Mouse (Mus musculus): ENCODE data around the gene Ndufab1. TPM values are rescaled to one million over a fixed set of nuclear protein-coding genes. Genes with fewer than 3 reads are reported as not detected.

Ndufab1 gene
- polyA plus RNA-seq (2016; fragmentation: Nextera tagmentation; extraction: Ambion mirVana) = 666 and 716 TPM in 2 replicates

DNA sequence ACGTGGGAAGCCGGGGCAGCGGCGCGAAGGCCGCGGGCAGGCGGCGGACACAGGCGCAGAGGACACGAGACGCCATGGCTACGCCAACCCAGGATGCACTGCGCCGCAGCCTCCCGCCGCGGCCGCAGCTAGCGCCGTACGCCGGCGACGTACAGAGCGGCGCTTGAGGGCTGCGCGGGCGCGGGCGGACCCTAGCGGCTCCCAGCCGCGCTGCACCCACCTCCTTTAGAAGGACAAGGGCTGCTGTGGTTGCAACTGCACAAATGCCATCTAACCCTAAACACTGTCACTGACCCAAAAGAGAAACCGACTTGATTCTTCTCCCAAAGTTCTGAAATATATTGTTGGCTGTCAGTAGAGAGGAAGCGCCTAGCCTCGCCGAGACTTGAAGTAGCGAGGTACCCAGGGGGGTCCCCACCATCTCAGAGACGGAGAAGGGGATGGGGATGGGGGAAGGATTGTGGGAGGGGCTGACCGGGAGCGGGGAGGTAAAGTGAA lies at the start of gene Ndufab1:
TSS of gene Ndufab1 (minus strand) at position 140 of the 498 bp plus-strand sequence.
- peak; percentile 97 for ATAC-seq (ENCODE audit: insufficient number of reproducible peaks, insufficient read depth, low FRiP score, low TSS enrichment, low read depth)
- Histone ChIP-seq H3K4me1 (replicated peaks) (peaks cover 7% of the 10 kb centered on the region), H3K27ac (peak within 1 kb of the TSS; percentile 29; the same call in 1 of the 2 replicates), H3K27me3 (no peaks in the 10 kb centered on the region), H3K4me2 (peak within 1 kb of the TSS; percentile 88), H3K9me3 (no peaks in the 10 kb centered on the region), H3K36me3 (peaks cover 22% of the 10 kb centered on the region), H3K4me3 (replicated peaks) (peak within 1 kb of the TSS; percentile 71), H3K9ac (replicated peaks) (peak within 1 kb of the TSS; percentile 85)
- WGBS = under 1% methylated on average over 41 of the region's 43 CpGs

DNA sequence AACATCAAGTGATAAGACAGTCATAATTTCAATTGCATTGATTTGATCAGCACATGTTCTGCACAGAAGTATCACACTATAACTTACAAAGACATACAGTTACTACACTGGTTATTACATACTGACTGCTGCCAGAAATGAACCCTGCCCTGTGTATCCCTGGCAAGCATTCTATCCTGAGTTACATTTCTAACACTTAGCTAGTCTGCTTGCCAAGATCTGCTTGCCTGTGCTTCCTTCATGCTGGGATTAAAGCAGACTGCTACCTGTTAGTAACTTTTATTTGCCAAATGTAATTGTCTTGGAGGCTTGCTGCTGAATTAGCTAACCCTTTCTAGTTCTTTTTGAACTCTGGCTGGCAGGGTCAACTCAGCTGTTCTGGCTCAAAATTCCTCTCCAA lies 39.3 kb upstream of the Ndufab1 start:
- no peak overlapping the region for H3K27ac ChIP-seq
- no peak overlapping the region for H3K4me3 ChIP-seq (replicated peaks)
- no peaks in the 10 kb centered on the region for H3K9me3 ChIP-seq
- H3K36me3 ChIP-seq = peaks cover 96% of the 10 kb centered on the region
- H3K4me2 ChIP-seq = no peak overlapping the region
- H3K9ac ChIP-seq (replicated peaks) = no peak overlapping the region
- no peaks in the 10 kb centered on the region for H3K27me3 ChIP-seq
- no peaks in the 10 kb centered on the region for H3K4me1 ChIP-seq (replicated peaks)
- no peak for ATAC-seq (ENCODE audit: insufficient number of reproducible peaks, insufficient read depth, low FRiP score, low TSS enrichment, low read depth)

DNA sequence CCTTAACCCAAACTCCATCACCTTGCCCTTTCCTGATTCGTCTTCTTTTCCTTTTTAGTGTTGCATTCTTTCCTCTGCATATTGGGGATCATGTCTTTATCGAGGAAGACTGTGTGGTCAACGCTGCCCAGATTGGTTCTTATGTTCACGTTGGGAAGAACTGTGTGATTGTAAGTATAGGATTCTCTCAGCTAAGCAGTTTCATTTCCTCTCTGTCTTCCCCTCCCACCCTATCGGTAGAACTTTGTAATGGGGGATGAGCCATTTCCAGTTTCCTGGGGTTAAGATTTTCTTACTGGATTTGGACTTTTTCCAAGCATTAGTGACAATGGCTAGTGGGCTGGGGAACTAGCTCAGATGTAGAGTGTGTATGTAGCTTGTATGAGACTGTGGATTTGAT lies 36.5 kb upstream of the Ndufab1 start:
- no peaks in the 10 kb centered on the region for H3K27me3 ChIP-seq
- no peak for ATAC-seq (ENCODE audit: insufficient number of reproducible peaks, insufficient read depth, low FRiP score, low TSS enrichment, low read depth)
- no peaks in the 10 kb centered on the region for H3K9me3 ChIP-seq
- 92% methylated on average over 5 of the region's 5 CpGs for WGBS
- H3K4me3 ChIP-seq (replicated peaks) = no peak overlapping the region
- H3K36me3 ChIP-seq = peaks cover 87% of the 10 kb centered on the region
- H3K27ac ChIP-seq = no peak overlapping the region
- peaks cover 5% of the 10 kb centered on the region; the same call in 1 of the 2 replicates for H3K4me1 ChIP-seq (replicated peaks)
- no peak overlapping the region for H3K4me2 ChIP-seq
- H3K9ac ChIP-seq (replicated peaks) = no peak overlapping the region

DNA sequence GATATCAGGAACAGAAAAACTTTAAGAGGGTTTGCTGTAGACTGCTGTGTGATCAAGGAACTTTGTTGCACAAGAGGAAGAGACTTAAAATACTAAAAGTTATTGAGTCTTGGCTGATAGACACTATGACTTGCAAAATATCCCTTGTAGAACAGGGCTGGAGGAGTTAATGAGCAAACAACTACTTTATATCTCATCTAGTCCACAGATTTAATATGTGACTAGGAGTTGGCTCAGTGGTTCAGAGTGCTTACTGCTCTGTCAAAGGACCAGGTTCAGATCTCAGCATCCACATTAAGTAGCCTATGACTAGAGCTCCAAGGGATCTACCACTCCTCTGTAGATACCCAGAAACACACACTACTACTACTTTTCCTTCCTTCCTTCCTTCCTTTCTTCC lies 35.4 kb upstream of the Ndufab1 start:
- no peaks in the 10 kb centered on the region for H3K9me3 ChIP-seq
- H3K9ac ChIP-seq (replicated peaks) = no peak overlapping the region
- H3K4me3 ChIP-seq (replicated peaks) = no peak overlapping the region
- no peaks in the 10 kb centered on the region for H3K27me3 ChIP-seq
- H3K27ac ChIP-seq = no peak overlapping the region
- peaks cover 77% of the 10 kb centered on the region for H3K36me3 ChIP-seq
- no peak for ATAC-seq (ENCODE audit: insufficient number of reproducible peaks, insufficient read depth, low FRiP score, low TSS enrichment, low read depth)
- no peak overlapping the region for H3K4me2 ChIP-seq
- peaks cover 5% of the 10 kb centered on the region; the same call in 1 of the 2 replicates for H3K4me1 ChIP-seq (replicated peaks)

DNA sequence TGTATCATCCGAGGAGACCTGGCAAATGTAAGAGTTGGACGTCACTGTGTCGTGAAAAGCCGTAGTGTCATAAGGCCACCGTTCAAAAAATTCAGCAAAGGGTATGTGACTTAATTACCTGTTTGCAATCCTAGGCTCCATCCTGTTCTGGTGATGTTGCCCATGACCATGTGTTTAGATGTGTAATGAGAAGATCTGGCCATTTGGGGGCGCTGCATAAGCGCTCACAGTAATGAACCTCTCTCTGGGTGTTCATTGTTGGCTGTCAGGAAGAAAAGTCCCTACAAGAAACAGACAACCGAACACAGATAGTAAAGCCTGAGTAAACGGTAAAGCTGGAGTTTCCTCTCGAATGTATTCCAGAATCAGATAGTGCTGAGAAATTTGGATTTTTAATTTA lies 33.4 kb upstream of the Ndufab1 start:
- ATAC-seq (ENCODE audit: insufficient number of reproducible peaks, insufficient read depth, low FRiP score, low TSS enrichment, low read depth) = no peak
- 72% methylated on average over 10 of the region's 10 CpGs for WGBS

DNA sequence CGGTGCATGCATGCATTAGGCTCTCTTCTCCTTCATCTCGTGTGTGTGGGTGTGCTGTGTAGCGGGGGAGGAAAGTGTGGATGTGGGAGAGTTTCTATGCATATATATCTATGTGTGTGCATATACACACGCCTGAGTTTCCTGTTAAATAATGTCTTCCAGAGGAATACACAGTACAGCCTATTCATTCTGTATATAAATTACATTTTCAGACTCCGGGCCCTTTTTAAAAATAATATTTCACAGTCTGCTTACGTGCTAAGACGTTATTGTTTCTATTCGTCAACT lies 31.6 kb upstream of the Ndufab1 start:
- Histone ChIP-seq H3K27me3 (no peaks in the 10 kb centered on the region), H3K9ac (replicated peaks) (peak overlapping the region; percentile 82), H3K4me1 (replicated peaks) (peaks cover 8% of the 10 kb centered on the region; the same call in 1 of the 2 replicates), H3K9me3 (no peaks in the 10 kb centered on the region), H3K36me3 (peaks cover 49% of the 10 kb centered on the region), H3K27ac (no peak overlapping the region), H3K4me2 (peak overlapping the region; percentile 81), H3K4me3 (replicated peaks) (peak overlapping the region; percentile 85)
- WGBS = 16% methylated on average over 8 of the region's 8 CpGs
- peak; percentile 24; the same call in 1 of the 2 replicates for ATAC-seq (ENCODE audit: insufficient number of reproducible peaks, insufficient read depth, low FRiP score, low TSS enrichment, low read depth)

More for the DNA sequence above, 33.4 kb upstream of the Ndufab1 start:
- H3K36me3 ChIP-seq = peaks cover 57% of the 10 kb centered on the region
- H3K9ac ChIP-seq (replicated peaks) = no peak overlapping the region
- no peak overlapping the region for H3K4me2 ChIP-seq
- H3K4me3 ChIP-seq (replicated peaks) = no peak overlapping the region
- no peak overlapping the region for H3K27ac ChIP-seq
- no peaks in the 10 kb centered on the region for H3K9me3 ChIP-seq
- peaks cover 8% of the 10 kb centered on the region; the same call in 1 of the 2 replicates for H3K4me1 ChIP-seq (replicated peaks)
- no peaks in the 10 kb centered on the region for H3K27me3 ChIP-seq

DNA sequence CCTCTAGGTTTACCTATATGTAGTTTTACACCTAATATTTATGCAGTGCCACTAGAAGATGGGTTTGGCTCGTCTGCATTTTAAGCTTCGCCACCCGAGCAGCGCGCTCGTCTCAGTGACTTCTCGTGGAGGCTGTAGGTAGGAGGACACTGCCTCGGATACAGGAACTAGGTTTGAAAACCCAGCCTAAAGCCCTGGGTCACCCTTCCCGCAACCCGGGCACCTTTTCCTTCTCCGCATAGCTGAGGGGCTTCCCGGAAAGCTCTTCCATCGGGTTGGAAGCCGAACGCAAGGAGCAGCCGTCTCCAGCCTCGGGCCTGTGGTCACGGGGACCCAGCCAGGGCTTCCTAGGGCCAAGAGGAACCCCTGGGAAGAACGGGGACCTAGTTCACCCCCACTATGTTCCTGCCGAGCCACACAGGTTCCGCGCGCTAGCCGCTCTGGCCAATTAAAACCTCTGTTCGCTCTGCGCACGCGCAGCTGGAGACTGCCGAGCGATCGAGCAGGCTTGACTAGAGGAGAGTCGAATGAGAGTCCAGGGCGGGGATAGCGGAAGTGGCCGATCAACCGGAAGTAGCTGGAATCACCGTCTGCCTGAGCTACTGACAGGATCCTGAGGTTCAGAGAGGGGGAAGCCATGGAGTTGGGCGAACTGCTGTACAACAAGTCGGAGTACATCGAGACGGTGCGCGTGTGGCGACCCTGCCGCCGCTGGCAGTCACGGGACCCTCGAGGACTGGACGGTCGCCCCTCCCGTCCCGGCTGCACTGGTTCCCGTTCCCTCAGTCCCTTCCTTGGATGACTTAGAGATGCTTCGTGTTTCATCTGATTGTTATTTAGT lies 31.0 kb upstream of the Ndufab1 start, which contains the start of the genes Palb2 and Dctn5:
TSS of gene Palb2 (minus strand) at position 489 of the 841 bp plus-strand sequence.
TSS of gene Dctn5 (plus strand) at position 545 of the 841 bp plus-strand sequence.
- peak within 1 kb of the TSS; percentile 82 for H3K9ac ChIP-seq (replicated peaks)
- peak within 1 kb of the TSS; percentile 62 for H3K27ac ChIP-seq
- ATAC-seq (ENCODE audit: insufficient number of reproducible peaks, insufficient read depth, low FRiP score, low TSS enrichment, low read depth) = peak; percentile 96

DNA sequence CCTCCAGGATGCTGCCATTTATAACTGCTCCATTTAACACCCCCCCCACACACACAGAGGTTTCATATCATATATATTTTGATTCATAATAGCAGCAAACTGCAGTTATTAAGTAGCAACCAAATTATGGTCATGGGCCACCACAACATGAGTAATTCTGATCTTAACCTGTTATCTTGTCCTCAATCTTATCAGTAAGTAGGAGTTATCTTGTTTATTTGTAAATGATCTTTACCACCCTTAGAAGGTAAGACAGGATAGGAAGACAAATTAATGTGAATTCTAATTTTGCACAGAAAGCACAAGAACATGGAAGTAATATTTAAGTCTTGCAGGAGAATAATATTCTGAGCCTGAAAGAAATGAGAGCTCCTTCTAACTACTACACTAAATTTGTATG lies 30.1 kb upstream of the Ndufab1 start:
- Histone ChIP-seq H3K36me3 (peaks cover 51% of the 10 kb centered on the region), H3K27ac (no peak overlapping the region), H3K9ac (replicated peaks) (peak overlapping the region; percentile 82), H3K27me3 (no peaks in the 10 kb centered on the region), H3K9me3 (no peaks in the 10 kb centered on the region), H3K4me3 (replicated peaks) (peak overlapping the region; percentile 85), H3K4me2 (peak overlapping the region; percentile 81), H3K4me1 (replicated peaks) (peaks cover 8% of the 10 kb centered on the region; the same call in 1 of the 2 replicates)
- ATAC-seq (ENCODE audit: insufficient number of reproducible peaks, insufficient read depth, low FRiP score, low TSS enrichment, low read depth) = no peak

More for the DNA sequence above, 31.0 kb upstream of the Ndufab1 start, which contains the start of the genes Palb2 and Dctn5:
- under 1% methylated on average over 54 of the region's 54 CpGs for WGBS
- Histone ChIP-seq H3K9me3 (no peaks in the 10 kb centered on the region), H3K4me1 (replicated peaks) (peaks cover 8% of the 10 kb centered on the region; the same call in 1 of the 2 replicates), H3K36me3 (peaks cover 49% of the 10 kb centered on the region), H3K27me3 (no peaks in the 10 kb centered on the region), H3K4me3 (replicated peaks) (peak within 1 kb of the TSS; percentile 85), H3K4me2 (peak within 1 kb of the TSS; percentile 81)

DNA sequence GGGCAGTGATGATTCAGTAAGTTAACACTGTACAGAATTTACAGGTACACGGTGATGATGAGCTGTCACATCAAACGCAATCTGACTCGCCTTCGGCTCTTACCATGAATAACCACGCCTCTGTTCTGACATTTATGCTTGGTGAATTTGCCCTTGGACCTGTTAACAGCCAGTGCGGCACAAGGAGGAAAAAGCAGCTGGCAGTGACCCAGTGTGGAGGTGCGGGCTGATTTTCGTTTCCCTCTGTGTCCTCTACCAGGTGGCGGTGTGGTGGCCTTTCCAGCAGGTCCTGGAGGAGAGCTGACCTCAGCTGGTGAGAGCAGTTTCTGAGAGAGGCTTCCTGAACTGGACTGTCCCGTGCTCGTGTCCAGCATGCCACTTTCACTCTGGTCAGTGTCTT lies 25.3 kb upstream of the Ndufab1 start:
- Histone ChIP-seq H3K36me3 (peaks cover 65% of the 10 kb centered on the region), H3K9me3 (no peaks in the 10 kb centered on the region), H3K27me3 (no peaks in the 10 kb centered on the region), H3K4me1 (replicated peaks) (0 out of 2 replicates have a peak, but pooled peaks cover 4% of the 10 kb centered on the region), H3K9ac (replicated peaks) (no peak overlapping the region), H3K27ac (no peak overlapping the region), H3K4me3 (replicated peaks) (no peak overlapping the region), H3K4me2 (no peak overlapping the region)
- WGBS = 95% methylated on average over 11 of the region's 11 CpGs
- no peak for ATAC-seq (ENCODE audit: insufficient number of reproducible peaks, insufficient read depth, low FRiP score, low TSS enrichment, low read depth)

DNA sequence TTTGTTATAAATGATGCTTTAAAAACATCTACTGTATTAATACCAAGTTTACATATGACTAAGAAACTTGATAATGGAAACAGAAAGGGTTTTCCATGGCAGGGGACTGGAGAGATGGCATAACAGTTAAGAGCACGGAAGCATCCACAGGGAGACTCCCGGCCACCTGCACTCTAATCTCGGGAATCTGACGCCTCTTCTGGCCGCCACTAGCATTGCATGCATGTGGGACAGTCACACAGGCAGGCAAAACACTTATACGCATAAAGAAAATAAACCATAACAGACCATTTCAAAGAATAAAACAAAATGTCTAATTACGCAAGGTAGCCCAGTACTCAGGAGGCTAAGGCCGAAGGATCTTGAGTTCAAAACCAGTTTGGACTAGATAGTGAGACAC lies 23.9 kb upstream of the Ndufab1 start:
- ATAC-seq (ENCODE audit: insufficient number of reproducible peaks, insufficient read depth, low FRiP score, low TSS enrichment, low read depth) = no peak
- Histone ChIP-seq H3K36me3 (peaks cover 76% of the 10 kb centered on the region), H3K27me3 (no peaks in the 10 kb centered on the region), H3K4me1 (replicated peaks) (no peaks in the 10 kb centered on the region), H3K27ac (no peak overlapping the region), H3K9ac (replicated peaks) (no peak overlapping the region), H3K4me3 (replicated peaks) (no peak overlapping the region), H3K9me3 (no peaks in the 10 kb centered on the region), H3K4me2 (no peak overlapping the region)
- WGBS = 81% methylated on average over 8 of the region's 8 CpGs

DNA sequence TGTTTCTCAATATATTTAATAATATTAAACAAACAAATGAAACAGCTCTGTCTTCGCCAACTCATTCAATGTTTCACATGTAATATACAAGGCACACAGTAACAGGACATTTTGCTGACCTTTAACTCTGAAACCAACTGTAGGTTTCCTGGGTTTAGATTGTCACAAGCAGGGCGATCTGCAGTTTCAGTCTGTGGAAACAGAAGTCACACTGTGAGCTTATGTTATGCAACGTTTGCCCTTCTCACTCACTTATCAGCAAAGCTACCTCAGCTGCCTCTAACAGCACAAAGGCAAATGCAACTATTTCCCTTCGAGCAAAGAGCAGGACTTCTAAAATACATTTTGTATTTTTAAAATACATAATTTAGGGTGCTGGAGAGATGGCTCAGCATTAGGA lies 21.8 kb upstream of the Ndufab1 start:
- no peaks in the 10 kb centered on the region for H3K9me3 ChIP-seq

More for the DNA sequence above, 21.8 kb upstream of the Ndufab1 start:
- 88% methylated on average over 4 of the region's 4 CpGs for WGBS
- Histone ChIP-seq H3K9ac (replicated peaks) (no peak overlapping the region), H3K4me3 (replicated peaks) (no peak overlapping the region), H3K27me3 (no peaks in the 10 kb centered on the region), H3K27ac (no peak overlapping the region), H3K4me1 (replicated peaks) (no peaks in the 10 kb centered on the region), H3K36me3 (peaks cover 82% of the 10 kb centered on the region), H3K4me2 (no peak overlapping the region)
- no peak for ATAC-seq (ENCODE audit: insufficient number of reproducible peaks, insufficient read depth, low FRiP score, low TSS enrichment, low read depth)

Data from limb, embryonic 12.5 days (tissue).